Mouse (Mus musculus) adrenal gland, adult 18-20 months (tissue): ENCODE measurements at regions not wholly inside any gene's neighbourhood (a gene's known extent, or its start where the extent isn't known, plus 50 kb on each side); places are given as distances from the start of the nearest gene placed in this dataset.
A peak's percentile ranks its signal among the peaks of the same experiment; 100 is the strongest.

Experiments used
- DNase-seq, 2 experiments: peaks; one replicate each; pipeline ENCODE4 v3.0.0; 2021 to 2022; ENCODE audit warnings: low spot score in 2 of 2

GRCm38 (mm10) chr6:100143586-100144301 is 143.5 kb downstream of the Rybp start:
- peak; percentile 20 to 61 for DNase-seq

- no peak for DNase-seq
Observed at GRCm38 (mm10) chr6:100141225-100141624, 146.1 kb downstream of the Rybp start.

GRCm38 (mm10) chr6:100140581-100141114 is 146.6 kb downstream of the Rybp start:
- no peak for DNase-seq

GRCm38 (mm10) chr6:100139809-100140208 is 147.5 kb downstream of the Rybp start:
- no peak for DNase-seq

DNA sequence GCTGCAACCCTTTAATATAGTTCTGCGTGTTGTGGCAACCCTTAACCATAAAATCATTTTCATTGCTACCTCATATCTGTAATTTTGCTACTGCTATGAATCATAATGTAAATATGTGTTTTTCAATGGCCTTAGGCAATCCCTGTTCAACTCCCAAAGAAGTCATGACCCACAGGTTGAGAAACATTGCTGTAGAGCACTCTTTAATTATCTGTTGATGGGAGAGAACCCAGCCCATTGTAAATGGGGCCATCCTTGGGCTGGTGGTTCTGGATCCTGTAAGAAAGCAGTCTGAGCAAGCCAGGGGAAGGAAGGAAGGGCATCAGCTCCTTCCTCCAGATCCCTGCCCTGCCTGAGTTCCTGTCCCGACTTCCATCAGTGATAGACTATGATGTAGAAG is 148.6 kb downstream of the Rybp start:
- no peak for DNase-seq

- no peak for DNase-seq
Observed at GRCm38 (mm10) chr6:100135177-100135576, 152.1 kb downstream of the Rybp start.

DNA sequence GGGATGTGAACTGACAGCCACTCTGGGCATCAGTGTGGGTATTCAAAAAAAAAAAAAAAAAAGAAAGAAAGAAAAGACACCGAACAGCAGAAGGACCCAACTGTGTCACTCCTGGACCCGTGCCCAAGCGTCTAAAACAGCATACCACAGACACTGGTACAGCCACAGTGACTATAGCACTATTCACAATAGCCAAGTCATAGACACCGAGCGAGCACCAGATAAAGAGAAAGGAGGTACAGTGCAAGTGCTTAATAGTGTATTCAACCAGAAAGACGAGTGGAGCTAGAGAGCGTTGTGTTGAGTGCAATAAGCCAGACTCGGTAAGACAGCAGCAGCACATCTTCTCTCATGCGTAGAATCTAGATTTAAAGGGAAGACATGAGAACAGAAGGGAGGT is 153.3 kb downstream of the Rybp start:
- DNase-seq = no peak

GRCm38 (mm10) chr6:100132916-100133600 is 154.2 kb downstream of the Rybp start:
- no peak for DNase-seq

- peak; percentile 84 to 91 for DNase-seq
Observed at GRCm38 (mm10) chr6:100127221-100128143, 159.8 kb downstream of the Rybp start.

GRCm38 (mm10) chr6:100126736-100127135 is 160.5 kb downstream of the Rybp start:
- no peak for DNase-seq

DNA sequence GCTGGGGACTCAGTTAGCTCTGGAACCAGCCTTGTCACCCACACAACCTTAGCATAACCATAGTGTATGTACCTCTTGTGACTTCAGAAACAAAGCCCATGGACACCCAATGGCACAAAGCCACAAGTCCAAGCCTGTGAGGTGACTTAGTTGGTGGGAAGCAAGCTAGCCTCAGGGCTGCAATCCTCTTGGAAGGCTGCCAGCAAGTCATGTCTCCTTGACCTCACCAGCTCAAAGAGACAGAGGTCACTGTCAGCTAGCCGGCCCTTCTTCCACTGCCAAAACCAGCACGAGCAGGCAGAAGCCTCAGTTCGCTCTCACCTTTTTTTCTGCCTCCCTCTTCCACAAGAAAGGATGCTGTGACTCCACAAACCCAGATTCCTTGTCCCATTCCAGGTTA is 161.0 kb downstream of the Rybp start:
- DNase-seq = peak in 1 of 2 experiments; percentile 20

GRCm38 (mm10) chr6:100121240-100121639 is 166.0 kb downstream of the Rybp start:
- DNase-seq = no peak

- DNase-seq = no peak
Observed at GRCm38 (mm10) chr6:100120017-100120944, 167.0 kb downstream of the Rybp start.

DNA sequence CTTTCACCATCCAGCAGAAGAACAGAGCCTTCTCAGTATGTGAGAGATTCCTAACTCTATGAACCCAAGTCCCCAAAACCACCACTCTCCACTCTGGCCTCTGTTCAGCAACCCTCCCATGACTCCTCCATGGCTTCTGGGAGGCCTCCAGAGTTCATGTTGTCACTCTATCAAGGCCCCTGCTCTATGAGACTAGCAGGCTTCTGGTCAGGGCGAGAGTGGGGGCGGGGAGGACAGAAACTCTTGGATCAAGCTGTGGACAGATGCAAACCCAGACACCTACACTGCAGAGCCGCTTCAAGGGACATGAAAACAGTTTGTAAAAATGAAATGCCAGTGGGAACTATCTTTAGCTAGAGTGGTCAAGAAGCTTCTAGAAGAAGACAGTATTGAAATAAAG is 170.2 kb downstream of the Rybp start:
- DNase-seq = no peak

GRCm38 (mm10) chr6:100113393-100114137 is 173.7 kb downstream of the Rybp start:
- no peak for DNase-seq

DNA sequence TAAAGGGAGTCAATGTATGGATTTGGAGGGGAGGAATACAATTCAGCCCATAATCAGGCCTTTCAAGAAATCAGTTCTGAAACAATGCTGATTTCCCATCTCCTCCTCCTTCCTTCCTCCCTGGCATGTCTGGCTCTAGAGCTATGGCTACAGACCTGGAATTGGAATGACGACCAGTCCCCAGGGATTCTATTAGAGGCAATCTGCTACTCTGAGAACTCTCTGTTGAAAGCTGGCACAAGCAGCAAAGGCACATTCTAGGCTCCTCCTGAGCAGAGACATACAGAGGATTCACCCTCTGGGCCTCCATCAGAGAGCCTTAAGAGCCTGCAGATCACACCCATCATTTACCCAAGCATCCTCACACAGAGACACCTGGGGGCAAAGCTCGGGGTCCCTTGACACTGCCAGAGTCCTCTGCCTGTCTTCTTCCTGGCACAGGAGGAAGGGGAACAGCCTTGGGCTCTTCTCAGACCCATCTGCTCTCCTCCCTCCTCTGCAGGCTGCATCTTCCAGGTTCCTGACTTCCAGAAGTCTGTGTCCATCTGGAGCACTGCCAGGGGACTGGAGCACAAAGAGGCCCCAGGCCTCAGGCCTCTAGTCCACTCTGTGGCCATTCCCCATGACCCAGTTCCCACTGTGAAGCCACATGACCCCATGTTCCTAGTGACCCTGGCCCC is 176.2 kb downstream of the Rybp start:
- no peak for DNase-seq

- DNase-seq = no peak
Observed at GRCm38 (mm10) chr6:100109979-100110378, 177.3 kb downstream of the Rybp start.

GRCm38 (mm10) chr6:100109351-100109750 is 177.9 kb downstream of the Rybp start:
- no peak for DNase-seq

DNA sequence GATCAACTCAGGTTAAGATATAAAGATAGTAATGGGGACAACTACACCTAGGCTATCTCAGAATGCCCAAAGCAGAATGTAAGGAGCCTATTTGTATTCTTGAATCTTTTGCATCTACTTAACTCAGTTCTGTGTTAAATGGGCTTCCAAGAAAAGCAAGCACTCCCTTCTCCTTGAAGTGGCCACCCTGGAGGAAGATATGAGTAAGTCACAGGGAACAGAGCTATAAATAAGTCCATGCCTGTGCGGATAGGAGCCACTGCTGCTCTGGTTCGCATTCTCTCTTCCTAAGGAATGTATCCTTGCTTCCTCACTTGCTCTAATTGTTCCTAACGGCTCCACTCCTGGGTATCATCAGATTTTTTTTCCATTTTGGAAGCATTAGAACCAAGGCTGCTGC is 179.8 kb downstream of the Rybp start:
- DNase-seq = no peak
